Mouse (Mus musculus): Measurements from ENCODE around the gene Pcyox1. TPM values are rescaled to one million over a fixed set of nuclear protein-coding genes. Genes with fewer than 3 reads are reported as not detected.

Gene Pcyox1
- polyA plus RNA-seq, 1 experiment from 2014 or later, result 52.0 TPM

DNA sequence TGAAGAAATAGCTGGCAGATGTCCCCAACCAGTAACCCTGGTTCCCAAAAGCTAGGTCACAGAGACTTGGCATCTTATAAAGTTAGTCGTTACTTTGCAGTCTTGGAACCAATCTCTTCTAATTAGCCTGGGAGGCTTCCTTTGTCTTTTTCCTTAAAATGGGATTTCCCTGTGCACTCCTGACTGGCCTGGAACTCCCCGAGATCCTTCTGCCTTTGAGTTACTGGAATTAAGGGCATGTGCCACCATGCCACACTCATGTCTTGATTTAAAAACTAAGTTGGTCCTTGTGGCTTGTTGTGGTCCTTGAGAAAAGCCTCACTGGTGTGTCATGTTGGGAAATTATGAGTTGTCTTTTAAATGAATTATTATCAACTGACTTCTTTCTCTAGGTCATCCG lies 18.6 kb downstream of the Pcyox1 start:
- no peaks in the 10 kb centered on the region for H3K9me3 ChIP-seq
- H3K4me2 ChIP-seq, result no peak overlapping the region
- no peak overlapping the region for H3K4me3 ChIP-seq
- no peaks in the 10 kb centered on the region; the same call in 1 of the 2 replicates for H3K4me1 ChIP-seq
- peaks cover 49% of the 10 kb centered on the region for H3K36me3 ChIP-seq
- H3K9ac ChIP-seq, result no peak overlapping the region
- no peak for ATAC-seq (ENCODE audit: extremely low read depth, insufficient number of reproducible peaks, low FRiP score, low TSS enrichment)
- no peak overlapping the region for H3K27ac ChIP-seq (replicated peaks)
- 80% methylated on average over 3 of the region's 3 CpGs for WGBS
- H3K27me3 ChIP-seq (replicated peaks), result no peaks in the 10 kb centered on the region

GRCm38 (mm10) chr6:86373556-86373955 lies 23.4 kb downstream of the Pcyox1 start:
- Histone ChIP-seq H3K4me1 (peaks cover 20% of the 10 kb centered on the region), H3K4me2 (no peak overlapping the region), H3K27ac (replicated peaks) (no peak overlapping the region), H3K9me3 (no peaks in the 10 kb centered on the region), H3K4me3 (no peak overlapping the region), H3K36me3 (peaks cover 45% of the 10 kb centered on the region), H3K9ac (no peak overlapping the region), H3K27me3 (replicated peaks) (no peaks in the 10 kb centered on the region)
- ATAC-seq (ENCODE audit: extremely low read depth, insufficient number of reproducible peaks, low FRiP score, low TSS enrichment), result no peak
- WGBS, result 93% methylated on average over 6 of the region's 6 CpGs

GRCm38 (mm10) chr6:86371950-86372516 lies 24.9 kb downstream of the Pcyox1 start:
- Histone ChIP-seq H3K27me3 (replicated peaks) (no peaks in the 10 kb centered on the region), H3K36me3 (peaks cover 41% of the 10 kb centered on the region), H3K4me2 (peak overlapping the region; percentile 95), H3K4me1 (peaks cover 21% of the 10 kb centered on the region), H3K27ac (replicated peaks) (peak overlapping the region; percentile 89), H3K9ac (peak overlapping the region; percentile 96), H3K9me3 (no peaks in the 10 kb centered on the region), H3K4me3 (peak overlapping the region; percentile 98)
- WGBS, result 4% methylated on average over 12 of the region's 12 CpGs
- no peak for ATAC-seq (ENCODE audit: extremely low read depth, insufficient number of reproducible peaks, low FRiP score, low TSS enrichment)

GRCm38 (mm10) chr6:86371340-86371911 lies 25.5 kb downstream of the Pcyox1 start:
- H3K4me3 ChIP-seq, result peak overlapping the region; percentile 98
- H3K36me3 ChIP-seq, result peaks cover 35% of the 10 kb centered on the region
- no peaks in the 10 kb centered on the region for H3K9me3 ChIP-seq
- peak; percentile 90 for ATAC-seq (ENCODE audit: extremely low read depth, insufficient number of reproducible peaks, low FRiP score, low TSS enrichment)
- H3K4me2 ChIP-seq, result peak overlapping the region; percentile 95
- WGBS, result under 1% methylated on average over 50 of the region's 50 CpGs
- H3K4me1 ChIP-seq, result peaks cover 28% of the 10 kb centered on the region
- H3K27me3 ChIP-seq (replicated peaks), result no peaks in the 10 kb centered on the region
- H3K9ac ChIP-seq, result peak overlapping the region; percentile 96
- peak overlapping the region; percentile 89 for H3K27ac ChIP-seq (replicated peaks)

- Histone ChIP-seq H3K27me3 (replicated peaks) (no peaks in the 10 kb centered on the region), H3K4me2 (peak within 1 kb of the TSS; percentile 95), H3K9me3 (no peaks in the 10 kb centered on the region), H3K27ac (replicated peaks) (peak within 1 kb of the TSS; percentile 89), H3K9ac (peak within 1 kb of the TSS; percentile 96), H3K4me3 (peak within 1 kb of the TSS; percentile 98), H3K36me3 (peaks cover 30% of the 10 kb centered on the region), H3K4me1 (peaks cover 33% of the 10 kb centered on the region)
- WGBS, result 20% methylated on average over 15 of the region's 15 CpGs
- 0 out of 2 replicates have a peak, but pooled peaks have one; percentile 16 for ATAC-seq (ENCODE audit: extremely low read depth, insufficient number of reproducible peaks, low FRiP score, low TSS enrichment)
Measured at GRCm38 (mm10) chr6:86370764-86371339, 26.1 kb downstream of the Pcyox1 start, which contains the start of gene Snrpg. Gene Snrpg (plus strand): TSS chr6:86371304.

- peak overlapping the region; percentile 89 for H3K27ac ChIP-seq (replicated peaks)
- H3K27me3 ChIP-seq (replicated peaks), result no peaks in the 10 kb centered on the region
- H3K36me3 ChIP-seq, result peaks cover 30% of the 10 kb centered on the region
- H3K4me3 ChIP-seq, result peak overlapping the region; percentile 98
- no peak for ATAC-seq (ENCODE audit: extremely low read depth, insufficient number of reproducible peaks, low FRiP score, low TSS enrichment)
- H3K9me3 ChIP-seq, result no peaks in the 10 kb centered on the region
- WGBS, result 55% methylated on average over 3 of the region's 3 CpGs
- peaks cover 33% of the 10 kb centered on the region for H3K4me1 ChIP-seq
- H3K4me2 ChIP-seq, result peak overlapping the region; percentile 95
- peak overlapping the region; percentile 96 for H3K9ac ChIP-seq
Measured at GRCm38 (mm10) chr6:86370093-86370713, 26.8 kb downstream of the Pcyox1 start.

GRCm38 (mm10) chr6:86368479-86368878 lies 28.5 kb downstream of the Pcyox1 start:
- no peak for ATAC-seq (ENCODE audit: extremely low read depth, insufficient number of reproducible peaks, low FRiP score, low TSS enrichment)
- Histone ChIP-seq H3K36me3 (peaks cover 23% of the 10 kb centered on the region), H3K9me3 (no peaks in the 10 kb centered on the region), H3K9ac (no peak overlapping the region), H3K4me3 (no peak overlapping the region), H3K4me2 (no peak overlapping the region), H3K27ac (replicated peaks) (no peak overlapping the region), H3K27me3 (replicated peaks) (no peaks in the 10 kb centered on the region), H3K4me1 (peaks cover 33% of the 10 kb centered on the region)
- 94% methylated on average over 5 of the region's 5 CpGs for WGBS

- H3K4me2 ChIP-seq, result peak overlapping the region; percentile 87
- peak overlapping the region; percentile 67 for H3K27ac ChIP-seq (replicated peaks)
Measured at GRCm38 (mm10) chr6:86366853-86367249, 30.1 kb downstream of the Pcyox1 start.

DNA sequence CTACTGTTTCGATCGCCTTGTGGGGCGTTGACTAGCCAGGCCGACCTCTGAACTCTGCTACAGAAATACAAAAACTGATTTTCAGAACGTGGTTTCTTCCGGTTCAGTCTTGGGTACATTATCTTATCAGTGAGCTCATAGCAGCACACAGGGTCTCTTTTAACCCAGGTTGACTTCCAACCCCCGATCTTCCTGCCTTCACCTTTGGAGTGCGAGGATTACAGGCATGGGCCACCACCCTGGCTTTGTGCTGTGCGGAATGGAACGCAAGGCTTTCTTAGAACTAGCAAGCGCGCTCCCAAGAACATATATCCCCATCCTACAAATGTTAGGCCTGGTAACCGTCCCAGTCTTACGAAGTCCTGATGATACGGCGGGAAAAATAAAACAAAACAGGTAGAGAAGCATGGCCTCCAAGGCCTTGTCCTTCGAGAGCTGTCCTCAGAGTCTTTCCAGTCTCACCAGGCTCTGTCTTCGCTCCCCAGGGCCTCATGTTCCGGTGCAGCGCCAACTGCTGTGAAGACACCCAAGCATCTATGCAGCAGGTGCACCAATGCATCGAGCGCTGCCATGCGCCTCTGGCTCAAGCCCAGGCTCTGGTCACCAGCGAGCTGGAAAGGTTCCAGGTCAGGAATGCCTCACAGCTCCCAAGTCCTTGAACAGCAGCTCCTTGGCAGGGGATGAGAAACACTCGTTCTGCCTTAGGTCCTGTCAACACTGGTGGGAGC lies 30.7 kb downstream of the Pcyox1 start:
- peak overlapping the region; percentile 67 for H3K27ac ChIP-seq (replicated peaks)
- no peak for ATAC-seq (ENCODE audit: extremely low read depth, insufficient number of reproducible peaks, low FRiP score, low TSS enrichment)
- peak overlapping the region; percentile 71 for H3K4me3 ChIP-seq
- 37% methylated on average over 25 of the region's 25 CpGs for WGBS
- peak overlapping the region; percentile 87 for H3K4me2 ChIP-seq
- H3K36me3 ChIP-seq, result peaks cover 23% of the 10 kb centered on the region
- 0 out of 2 replicates have a peak, but pooled peaks cover 2% of the 10 kb centered on the region for H3K27me3 ChIP-seq (replicated peaks)
- H3K9me3 ChIP-seq, result no peaks in the 10 kb centered on the region
- H3K4me1 ChIP-seq, result peaks cover 21% of the 10 kb centered on the region
- peak overlapping the region; percentile 89 for H3K9ac ChIP-seq

More at GRCm38 (mm10) chr6:86366853-86367249, 30.1 kb downstream of the Pcyox1 start:
- H3K9ac ChIP-seq, result peak overlapping the region; percentile 89
- no peaks in the 10 kb centered on the region for H3K9me3 ChIP-seq
- 50% methylated on average over 2 of the region's 2 CpGs for WGBS
- H3K27me3 ChIP-seq (replicated peaks), result 0 out of 2 replicates have a peak, but pooled peaks cover 2% of the 10 kb centered on the region
- H3K4me3 ChIP-seq, result peak overlapping the region; percentile 71
- H3K36me3 ChIP-seq, result peaks cover 23% of the 10 kb centered on the region
- ATAC-seq (ENCODE audit: extremely low read depth, insufficient number of reproducible peaks, low FRiP score, low TSS enrichment), result no peak
- H3K4me1 ChIP-seq, result peaks cover 21% of the 10 kb centered on the region

GRCm38 (mm10) chr6:86365371-86366124 lies 31.4 kb downstream of the Pcyox1 start, which contains the start of gene Fam136a:
Gene Fam136a (plus strand): TSS chr6:86365646.
- H3K4me3 ChIP-seq, result peak within 1 kb of the TSS; percentile 71
- H3K9ac ChIP-seq, result peak within 1 kb of the TSS; percentile 89
- ATAC-seq (ENCODE audit: extremely low read depth, insufficient number of reproducible peaks, low FRiP score, low TSS enrichment), result peak; percentile 94
- H3K4me2 ChIP-seq, result peak within 1 kb of the TSS; percentile 87
- 0 out of 2 replicates have a peak, but pooled peaks cover 2% of the 10 kb centered on the region for H3K27me3 ChIP-seq (replicated peaks)
- peak within 1 kb of the TSS; percentile 67 for H3K27ac ChIP-seq (replicated peaks)
- WGBS, result under 1% methylated on average over 75 of the region's 76 CpGs
- peaks cover 23% of the 10 kb centered on the region for H3K36me3 ChIP-seq
- H3K9me3 ChIP-seq, result no peaks in the 10 kb centered on the region
- peaks cover 16% of the 10 kb centered on the region for H3K4me1 ChIP-seq

Data from heart, embryonic 13.5 days (tissue).